Mouse (Mus musculus): ENCODE measurements around the gene Coq6. TPM values are rescaled to one million over a fixed set of nuclear protein-coding genes. Genes with fewer than 3 reads are reported as not detected.

The Coq6 gene
- polyA plus RNA-seq, 1 experiment from 2014 or later = 45.3 TPM

GRCm38 (mm10) chr12:84417605-84417922 is 56.1 kb downstream of the Coq6 start:
- peak overlapping the region; percentile 60 for H3K4me2 ChIP-seq (replicated peaks)
- H3K9me3 ChIP-seq = no peaks in the 10 kb centered on the region
- no peaks in the 10 kb centered on the region for H3K36me3 ChIP-seq
- no peaks in the 10 kb centered on the region; the same call in 1 of the 2 replicates for H3K27me3 ChIP-seq
- no peaks in the 10 kb centered on the region for H3K4me1 ChIP-seq
- 35% methylated on average over 18 of the region's 18 CpGs for WGBS
- no peak for ATAC-seq (ENCODE audit: insufficient number of reproducible peaks, insufficient read depth, low FRiP score, low TSS enrichment)
- H3K9ac ChIP-seq = peak overlapping the region; percentile 56
- H3K4me3 ChIP-seq = peak overlapping the region; percentile 47
- H3K27ac ChIP-seq = 0 out of 2 replicates have a peak overlapping the region, but pooled peaks have one; percentile 24

Other genes starting within 250 kb of the Coq6 start
- 7.5 and 8.8 TPM in 2 replicates for gene Dnal1, start 247.3 kb upstream of the Coq6 start, polyA plus RNA-seq (2016; fragmentation: Nextera tagmentation; extraction: Ambion mirVana)
- gene Pnma1, start 213.2 kb upstream of the Coq6 start, polyA plus RNA-seq (2016; fragmentation: Nextera tagmentation; extraction: Ambion mirVana) = 1.4 and 1.5 TPM in 2 replicates
- 7.9 and 9.0 TPM in 2 replicates for gene Elmsan1, start 142.8 kb upstream of the Coq6 start, polyA plus RNA-seq (2016; fragmentation: Nextera tagmentation; extraction: Ambion mirVana)
- gene Ptgr2, start 76.4 kb upstream of the Coq6 start, polyA plus RNA-seq (2016; fragmentation: Nextera tagmentation; extraction: Ambion mirVana) = 12.5 and 13.0 TPM in 2 replicates
- gene Zfp410, start 44.8 kb upstream of the Coq6 start, polyA plus RNA-seq (2016; fragmentation: Nextera tagmentation; extraction: Ambion mirVana) = 97.4 and 100 TPM in 2 replicates
- 5.5 and 5.8 TPM in 2 replicates for gene Fam161b, start 176 bp downstream of the Coq6 start, polyA plus RNA-seq (2016; fragmentation: Nextera tagmentation; extraction: Ambion mirVana)
- 10.4 and 11.4 TPM in 2 replicates for gene Entpd5, start 47.4 kb downstream of the Coq6 start, polyA plus RNA-seq (2016; fragmentation: Nextera tagmentation; extraction: Ambion mirVana)
- 1.5 and 2.3 TPM in 2 replicates for gene Bbof1, start 47.4 kb downstream of the Coq6 start, polyA plus RNA-seq (2016; fragmentation: Nextera tagmentation; extraction: Ambion mirVana)
- 29.4 and 31.2 TPM in 2 replicates for gene Rnf113a2, start 55.5 kb downstream of the Coq6 start, polyA plus RNA-seq (2016; fragmentation: Nextera tagmentation; extraction: Ambion mirVana)
- gene Aldh6a1, start 89.3 kb downstream of the Coq6 start, polyA plus RNA-seq (2016; fragmentation: Nextera tagmentation; extraction: Ambion mirVana) = 32.1 and 35.2 TPM in 2 replicates
- gene Lin52, start 89.8 kb downstream of the Coq6 start, polyA plus RNA-seq (2016; fragmentation: Nextera tagmentation; extraction: Ambion mirVana) = 29.8 and 30.9 TPM in 2 replicates
- gene Vsx2, start 208.1 kb downstream of the Coq6 start, polyA plus RNA-seq (2016; fragmentation: Nextera tagmentation; extraction: Ambion mirVana) = 6.6 and 8.4 TPM in 2 replicates